Comparison of ENCODE assay signal across 20 mouse cellular contexts in the genomic region with DNA sequence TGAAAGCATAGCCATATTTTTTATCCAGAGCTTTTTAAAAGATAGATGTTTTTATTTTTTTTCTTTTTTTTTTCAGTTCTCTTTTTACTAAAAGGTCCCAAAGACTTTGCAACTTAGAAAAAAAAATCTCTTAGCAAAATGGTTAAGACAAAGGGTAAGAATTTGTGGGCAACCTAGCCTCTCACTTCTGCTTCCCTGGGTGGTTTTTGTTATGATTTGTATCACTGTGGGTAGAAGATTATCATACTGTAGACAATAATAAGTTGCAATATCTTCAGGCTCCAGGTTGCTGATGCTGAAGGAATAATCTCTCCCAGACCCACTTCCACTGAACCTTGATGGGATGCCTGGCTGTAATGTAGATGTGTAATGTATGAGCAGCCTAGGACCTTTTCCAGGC.
A peak's percentile ranks its signal among the peaks of the same experiment; 100 is the strongest.
DNase-seq lines count a peak whose midpoint lies in the region; TF ChIP-seq lines count a peak whose summit lies in the region.
"Had no signal": no experiment of that assay in that cellular context is flagged by ENCODE, and none has a peak within 500 bp of the region (broad histone marks: within the 10 kb centered on the region; RNA-seq: fewer than 3 reads in every experiment).

No protein-coding gene starts in this region.

- H3K36me3 ChIP-seq in CH12.LX (replicated peaks in 1 of 2; ENCODE audit: control insufficient read depth in 1 of 2, insufficient read depth in 1 of 2, low read length in 1 of 2): no peaks in the 10 kb centered on the region
- no peaks in the 10 kb centered on the region for H3K36me3 ChIP-seq in splenic B cell, adult 2 months (ENCODE audit: control insufficient read depth, insufficient read depth, low read length, poor library complexity, severe bottlenecking)
- H3K36me3 ChIP-seq: embryonic facial prominence, embryonic 13.5 days; embryonic facial prominence, embryonic 15.5 days; forebrain, embryonic 10.5 days; forebrain, embryonic 12.5 days had no signal

- peak overlapping the region in 2 of 3 experiments; percentile 23 to 40 for H3K4me3 ChIP-seq in CH12.LX (replicated peaks in 1 of 3; ENCODE audit: low read depth in 2 of 3, low read length in 2 of 3, poor library complexity in 1 of 3)
- no peak overlapping the region for H3K4me3 ChIP-seq in gastrocnemius, adult 2 months
- H3K4me3 ChIP-seq: embryonic facial prominence, embryonic 13.5 days; embryonic facial prominence, embryonic 15.5 days; erythroblast, embryonic 14.5 days; forebrain, embryonic 10.5 days; forebrain, embryonic 12.5 days had no signal

- dilution Hi-C loops in CH12.LX (cut with MboI; ENCODE audit: extremely low pct_ligation_motif_present, extremely low pct_unique_long_range_greater_than_20kb, low sequenced_read_pairs): no loop called here

- H3K27ac ChIP-seq in CH12.LX (ENCODE audit: insufficient read depth, low read depth): peak overlapping the region; percentile 81
- H3K27ac ChIP-seq in gastrocnemius, adult 2 months: no peak overlapping the region
- H3K27ac ChIP-seq: embryonic facial prominence, embryonic 13.5 days; embryonic facial prominence, embryonic 15.5 days; forebrain, embryonic 10.5 days; forebrain, embryonic 12.5 days had no signal

- peak; percentile 95 for TF ChIP-seq EP300 in CH12.LX (IDR thresholded peaks at IDR 0.05; ENCODE audit: low read length)

- no peaks in the 10 kb centered on the region for H3K27me3 ChIP-seq in CH12.LX (replicated peaks)
- no peaks in the 10 kb centered on the region for H3K27me3 ChIP-seq in splenic B cell, adult 2 months (ENCODE audit: control insufficient read depth, insufficient read depth, low read length, poor library complexity, severe bottlenecking)
- H3K27me3 ChIP-seq: embryonic facial prominence, embryonic 13.5 days; embryonic facial prominence, embryonic 15.5 days; forebrain, embryonic 12.5 days had no signal

- in situ Hi-C loops in CH12.LX (cut with MboI; ENCODE audit: low pct_ligation_motif_present, low pct_unique_long_range_greater_than_20kb, low sequenced_read_pairs): no loop called here

- H3K4me2 ChIP-seq in CH12.LX (ENCODE audit: insufficient read depth, low read depth, poor library complexity, severe bottlenecking): peak overlapping the region; percentile 41
- H3K4me2 ChIP-seq: embryonic facial prominence, embryonic 13.5 days; embryonic facial prominence, embryonic 15.5 days; forebrain, embryonic 12.5 days had no signal

- no peak for TF ChIP-seq CTCF in CH12.LX (conservative IDR thresholded peaks at IDR 0.05 in 1 of 2, IDR thresholded peaks at IDR 0.05 in 1 of 2; ENCODE audit: low read depth in 2 of 2, low read length in 2 of 2)
- TF ChIP-seq CTCF in gastrocnemius, adult 2 months (IDR thresholded peaks at IDR 0.05): no peak

- H3K4me1 ChIP-seq in CH12.LX (ENCODE audit: control insufficient read depth in 1 of 2, insufficient read depth in 2 of 2): peaks cover 0 to 26% of the 10 kb centered on the region in 2 experiments; a peak in 3 of 4 replicates
- H3K4me1 ChIP-seq: embryonic facial prominence, embryonic 13.5 days; embryonic facial prominence, embryonic 15.5 days; forebrain, embryonic 10.5 days; forebrain, embryonic 12.5 days had no signal

- peak overlapping the region; percentile 34; the same call in 1 of the 2 replicates for H3K9ac ChIP-seq in CH12.LX (ENCODE audit: insufficient read depth, low read depth)
- H3K9ac ChIP-seq: embryonic facial prominence, embryonic 13.5 days; embryonic facial prominence, embryonic 15.5 days; forebrain, embryonic 12.5 days had no signal

- no peaks in the 10 kb centered on the region for H3K9me3 ChIP-seq in CH12.LX (replicated peaks; ENCODE audit: low read length)
- H3K9me3 ChIP-seq: embryonic facial prominence, embryonic 13.5 days; embryonic facial prominence, embryonic 15.5 days; forebrain, embryonic 10.5 days; forebrain, embryonic 12.5 days had no signal

- H3K79me2 ChIP-seq in CH12.LX (replicated peaks; ENCODE audit: control insufficient read depth, extremely low read depth, insufficient read depth, poor library complexity, severe bottlenecking): no peaks in the 10 kb centered on the region

- no peak for TF ChIP-seq RAD21 in CH12.LX (IDR thresholded peaks at IDR 0.05; ENCODE audit: low read depth, low read length)

- TF ChIP-seq POLR2A in CH12.LX (IDR thresholded peaks at IDR 0.05; ENCODE audit: low read depth, low read length): peak; percentile 38; the same call in 1 of the 2 replicates

- intact Hi-C loops in gastrocnemius, adult 2 months (cut with DNase I): no loop called here

- peak; percentile 5 to 28 for DNase-seq in spleen, postnatal 36 days (ENCODE audit: low spot score in 2 of 2)
- no peak for DNase-seq in spleen, adult 12 weeks (ENCODE audit: low spot score)
- DNase-seq in CH12.LX (ENCODE audit: extremely low read depth): peak; percentile 62
- DNase-seq in splenic B cell, adult 2 months (ENCODE audit: low read depth, low spot score): peak; percentile 66
- DNase-seq in adrenal gland, postnatal 36 days: no peak
- no peak for DNase-seq in gastrocnemius, adult 2 months
- DNase-seq: adrenal gland, adult 8-10 months; adrenal gland, postnatal 14 days; cerebellum, adult 11 months; cerebellum, adult 18-20 months; cerebellum, adult 8-10 months; cerebellum, adult 9-11 months; cerebellum, postnatal 14 days; cerebellum, postnatal 36 days; embryo, embryonic 11 days had no signal

TF ChIP-seq in CH12.LX, 34 proteins besides CTCF, POLR2A, EP300 and RAD21:
- no peak for TF ChIP-seq NELFE (IDR thresholded peaks at IDR 0.05; ENCODE audit: low read depth, low read length)
- TF ChIP-seq UBTF (IDR thresholded peaks at IDR 0.05; ENCODE audit: low read depth, low read length): no peak
- TF ChIP-seq RCOR1 (conservative IDR thresholded peaks at IDR 0.05; ENCODE audit: low read depth, low read length): 0 out of 2 replicates have a peak, but pooled peaks have one; percentile 58
- peak; percentile 97 for TF ChIP-seq ZMIZ1 (IDR thresholded peaks at IDR 0.05; ENCODE audit: low read depth, low read length)
- TF ChIP-seq BHLHE40 (IDR thresholded peaks at IDR 0.05; ENCODE audit: low read depth, low read length): peak; percentile 57
- peak; percentile 62 for TF ChIP-seq TCF12 (IDR thresholded peaks at IDR 0.05; ENCODE audit: low read depth, low read length)
- TF ChIP-seq ELF1 (IDR thresholded peaks at IDR 0.05; ENCODE audit: low read depth, low read length): no peak
- peak; percentile 70 for TF ChIP-seq JUN (IDR thresholded peaks at IDR 0.05; ENCODE audit: insufficient read depth, low read depth, low read length)
- no peak for TF ChIP-seq MXI1 (IDR thresholded peaks at IDR 0.05; ENCODE audit: low read depth, low read length)
- TF ChIP-seq MEF2A (IDR thresholded peaks at IDR 0.05; ENCODE audit: borderline replicate concordance, low read depth, low read length): peak; percentile 80
- TF ChIP-seq POLR2AphosphoS2 (IDR thresholded peaks at IDR 0.05; ENCODE audit: low read depth, low read length): peak; percentile 54; the same call in 1 of the 2 replicates
- peak; percentile 72; the same call in 1 of the 2 replicates for TF ChIP-seq JUND (conservative IDR thresholded peaks at IDR 0.05; ENCODE audit: low read depth, low read length)
- peak; percentile 67 for TF ChIP-seq ETS1 (conservative IDR thresholded peaks at IDR 0.05; ENCODE audit: low read depth, low read length)
- TF ChIP-seq MAFK (IDR thresholded peaks at IDR 0.05; ENCODE audit: insufficient replicate concordance, low read length): 0 out of 2 replicates have a peak, but pooled peaks have one; percentile 63
- TF ChIP-seq SMC3 (IDR thresholded peaks at IDR 0.05; ENCODE audit: low read depth, low read length): no peak
- no peak for TF ChIP-seq KAT2A (IDR thresholded peaks at IDR 0.05; ENCODE audit: insufficient replicate concordance, low read length)
- no peak for TF ChIP-seq ZC3H11A (IDR thresholded peaks at IDR 0.05; ENCODE audit: low read depth, low read length)
- TF ChIP-seq IRF4 (IDR thresholded peaks at IDR 0.05; ENCODE audit: low read depth, low read length): peak; percentile 95
- TF ChIP-seq ZNF384 (IDR thresholded peaks at IDR 0.05; ENCODE audit: low read depth, low read length): peak; percentile 96

Comparison
In these comparisons a context has a peak if more than half of its experiments do, and no peak if none do; other contexts are left out.
1. DNase-seq: peak in spleen, postnatal 36 days (2 of 2), CH12.LX (single experiment) and splenic B cell, adult 2 months (single experiment); none in spleen, adult 12 weeks (single experiment), adrenal gland, postnatal 36 days (0 of 2) and gastrocnemius, adult 2 months (single experiment).